Mouse (Mus musculus) midbrain, embryonic 13.5 days (tissue): ENCODE measurements around the gene Hoxc6. TPM values are rescaled to one million over a fixed set of nuclear protein-coding genes. Genes with fewer than 3 reads are reported as not detected.

Source experiments
- ATAC-seq: fragments of 200-750 bp; cut with Nextera tagmentation; 2 replicates; pipeline ENCODE4 v1.8.0; 2017; ENCODE audit warnings: mild to moderate bottlenecking, moderate TSS enrichment, moderate library complexity
- H3K27ac ChIP-seq: fragments of 300-500 bp; sonication (generic); 2 replicates; pipeline ENCODE4 v1.5.1; 2015; ENCODE audit warnings: inconsistent platforms, mild to moderate bottlenecking, moderate library complexity
- H3K27me3 ChIP-seq: fragments of 300-500 bp; sonication (generic); 2 replicates; pipeline ENCODE4 v1.6.1; 2015; ENCODE audit warnings: mild to moderate bottlenecking, inconsistent platforms
- H3K36me3 ChIP-seq: fragments of 300-500 bp; sonication (generic); 2 replicates; pipeline ENCODE4 v1.6.1; 2015; ENCODE audit warnings: mild to moderate bottlenecking, inconsistent platforms
- H3K4me1 ChIP-seq: fragments of 300-500 bp; sonication (generic); replicated peaks from 2 replicates; pipeline ENCODE4 v1.6.1; 2015; ENCODE audit warnings: inconsistent platforms
- H3K4me2 ChIP-seq: fragments of 300-500 bp; sonication (generic); replicated peaks from 2 replicates; pipeline ENCODE4 v1.6.1; 2015; ENCODE audit warnings: moderate library complexity, mild to moderate bottlenecking, inconsistent platforms
- H3K4me3 ChIP-seq: fragments of 300-500 bp; sonication (generic); replicated peaks from 2 replicates; pipeline ENCODE4 v1.5.1; 2015; ENCODE audit warnings: mild to moderate bottlenecking, inconsistent platforms
- H3K9ac ChIP-seq: fragments of 300-500 bp; sonication (generic); replicated peaks from 2 replicates; pipeline ENCODE4 v1.6.1; 2015; ENCODE audit warnings: mild to moderate bottlenecking, inconsistent platforms
- H3K9me3 ChIP-seq: fragments of 300-500 bp; sonication (generic); 2 replicates; pipeline ENCODE4 v1.6.1; 2016; ENCODE audit warnings: mild to moderate bottlenecking, inconsistent platforms
- WGBS: fragments of 180-500 bp; shearing (Covaris S2); methylation state at CpG from one replicate; pipeline ENCODE4 v1.1.7; 2015; 5-methylcytosine and 5-hydroxymethylcytosine counted together
- polyA plus RNA-seq: library from polyadenylated mRNA; unstranded; fragments of >200 nt; fragmentation: Nextera tagmentation; extraction: Ambion mirVana; gene quantifications from 2 replicates; pipeline ENCODE4 v1.2.1, GENCODE M21; 2015

Hoxc6 gene
- polyA plus RNA-seq, 1 experiment from 2014 or later, result not detected

GRCm38 (mm10) chr15:103039609-103040008 is 41.6 kb downstream of the Hoxc6 start:
- 4% methylated on average over 3 of the region's 3 CpGs for WGBS
- no peaks in the 10 kb centered on the region for H3K36me3 ChIP-seq
- no peak overlapping the region for H3K4me3 ChIP-seq
- H3K4me1 ChIP-seq, result peaks cover 4% of the 10 kb centered on the region; the same call in 1 of the 2 replicates
- ATAC-seq, result no peak
- no peak overlapping the region for H3K4me2 ChIP-seq
- H3K27me3 ChIP-seq, result peaks cover 100% of the 10 kb centered on the region
- H3K9ac ChIP-seq, result no peak overlapping the region
- no peak overlapping the region for H3K27ac ChIP-seq
- H3K9me3 ChIP-seq, result no peaks in the 10 kb centered on the region

- Histone ChIP-seq H3K9ac (no peak overlapping the region), H3K4me3 (no peak overlapping the region), H3K4me1 (no peaks in the 10 kb centered on the region), H3K27ac (no peak overlapping the region), H3K4me2 (no peak overlapping the region), H3K36me3 (no peaks in the 10 kb centered on the region), H3K9me3 (no peaks in the 10 kb centered on the region), H3K27me3 (peaks cover 99% of the 10 kb centered on the region)
- ATAC-seq, result no peak
- under 1% methylated on average over 12 of the region's 12 CpGs for WGBS
Observed at GRCm38 (mm10) chr15:103040601-103041000, 42.5 kb downstream of the Hoxc6 start.

GRCm38 (mm10) chr15:103041613-103042012 is 43.6 kb downstream of the Hoxc6 start:
- Histone ChIP-seq H3K4me1 (no peaks in the 10 kb centered on the region), H3K36me3 (no peaks in the 10 kb centered on the region), H3K27ac (no peak overlapping the region), H3K4me2 (no peak overlapping the region), H3K27me3 (peaks cover 96% of the 10 kb centered on the region), H3K9ac (no peak overlapping the region), H3K9me3 (no peaks in the 10 kb centered on the region), H3K4me3 (no peak overlapping the region)
- no peak for ATAC-seq
- 10% methylated on average over 5 of the region's 5 CpGs for WGBS

- 0% methylated on average over 1 of the region's 1 CpGs for WGBS
- H3K27me3 ChIP-seq, result peaks cover 95% of the 10 kb centered on the region
- H3K9me3 ChIP-seq, result no peaks in the 10 kb centered on the region
- H3K27ac ChIP-seq, result no peak overlapping the region
- H3K36me3 ChIP-seq, result no peaks in the 10 kb centered on the region
- no peak overlapping the region for H3K4me2 ChIP-seq
- no peak overlapping the region for H3K4me3 ChIP-seq
- ATAC-seq, result no peak
- no peak overlapping the region for H3K9ac ChIP-seq
- no peaks in the 10 kb centered on the region for H3K4me1 ChIP-seq
Observed at GRCm38 (mm10) chr15:103042209-103042608, 44.2 kb downstream of the Hoxc6 start.

GRCm38 (mm10) chr15:103051670-103052069 is 53.6 kb downstream of the Hoxc6 start:
- Histone ChIP-seq H3K27ac (no peak overlapping the region), H3K9ac (no peak overlapping the region), H3K4me1 (no peaks in the 10 kb centered on the region), H3K4me2 (no peak overlapping the region), H3K4me3 (no peak overlapping the region), H3K9me3 (no peaks in the 10 kb centered on the region), H3K36me3 (no peaks in the 10 kb centered on the region), H3K27me3 (peaks cover 96% of the 10 kb centered on the region)
- WGBS, result 69% methylated on average over 2 of the region's 2 CpGs
- no peak for ATAC-seq

- no peaks in the 10 kb centered on the region for H3K36me3 ChIP-seq
- H3K27ac ChIP-seq, result no peak overlapping the region
- H3K4me2 ChIP-seq, result no peak overlapping the region
- no peaks in the 10 kb centered on the region for H3K4me1 ChIP-seq
- H3K9me3 ChIP-seq, result no peaks in the 10 kb centered on the region
- no peak for ATAC-seq
- H3K27me3 ChIP-seq, result peaks cover 94% of the 10 kb centered on the region
- no peak overlapping the region for H3K9ac ChIP-seq
- H3K4me3 ChIP-seq, result no peak overlapping the region
Observed at GRCm38 (mm10) chr15:103053210-103053609, 55.2 kb downstream of the Hoxc6 start.

GRCm38 (mm10) chr15:103056396-103056795 is 58.3 kb downstream of the Hoxc6 start:
- no peaks in the 10 kb centered on the region for H3K9me3 ChIP-seq
- H3K4me3 ChIP-seq, result no peak overlapping the region
- WGBS, result 52% methylated on average over 2 of the region's 2 CpGs
- H3K27ac ChIP-seq, result no peak overlapping the region
- H3K4me1 ChIP-seq, result no peaks in the 10 kb centered on the region
- H3K27me3 ChIP-seq, result peaks cover 94% of the 10 kb centered on the region
- no peak overlapping the region for H3K9ac ChIP-seq
- ATAC-seq, result no peak
- no peak overlapping the region for H3K4me2 ChIP-seq
- no peaks in the 10 kb centered on the region for H3K36me3 ChIP-seq

GRCm38 (mm10) chr15:103058715-103059114 is 60.7 kb downstream of the Hoxc6 start:
- no peaks in the 10 kb centered on the region for H3K36me3 ChIP-seq
- H3K27ac ChIP-seq, result no peak overlapping the region
- H3K4me3 ChIP-seq, result no peak overlapping the region
- no peak overlapping the region for H3K9ac ChIP-seq
- ATAC-seq, result no peak
- peaks cover 97% of the 10 kb centered on the region for H3K27me3 ChIP-seq
- no peaks in the 10 kb centered on the region for H3K4me1 ChIP-seq
- no peaks in the 10 kb centered on the region for H3K9me3 ChIP-seq
- H3K4me2 ChIP-seq, result no peak overlapping the region
- 2% methylated on average over 12 of the region's 12 CpGs for WGBS

GRCm38 (mm10) chr15:103059393-103059992 is 61.4 kb downstream of the Hoxc6 start:
- Histone ChIP-seq H3K27me3 (peaks cover 97% of the 10 kb centered on the region), H3K4me2 (no peak overlapping the region), H3K4me3 (no peak overlapping the region), H3K9ac (no peak overlapping the region), H3K9me3 (no peaks in the 10 kb centered on the region), H3K4me1 (no peaks in the 10 kb centered on the region), H3K27ac (no peak overlapping the region), H3K36me3 (no peaks in the 10 kb centered on the region)
- under 1% methylated on average over 21 of the region's 21 CpGs for WGBS
- no peak for ATAC-seq

GRCm38 (mm10) chr15:103060021-103060340 is 61.9 kb downstream of the Hoxc6 start:
- no peak overlapping the region for H3K9ac ChIP-seq
- no peak overlapping the region for H3K4me2 ChIP-seq
- H3K9me3 ChIP-seq, result no peaks in the 10 kb centered on the region
- H3K36me3 ChIP-seq, result no peaks in the 10 kb centered on the region
- H3K27me3 ChIP-seq, result peaks cover 97% of the 10 kb centered on the region
- no peak for ATAC-seq
- H3K4me3 ChIP-seq, result no peak overlapping the region
- no peaks in the 10 kb centered on the region for H3K4me1 ChIP-seq
- H3K27ac ChIP-seq, result no peak overlapping the region
- WGBS, result 3% methylated on average over 11 of the region's 11 CpGs

GRCm38 (mm10) chr15:103060341-103061130 is 62.5 kb downstream of the Hoxc6 start:
- H3K9ac ChIP-seq, result no peak overlapping the region
- H3K27ac ChIP-seq, result no peak overlapping the region
- H3K4me1 ChIP-seq, result no peaks in the 10 kb centered on the region
- no peaks in the 10 kb centered on the region for H3K9me3 ChIP-seq
- ATAC-seq, result no peak
- peaks cover 97% of the 10 kb centered on the region for H3K27me3 ChIP-seq
- no peak overlapping the region for H3K4me2 ChIP-seq
- H3K4me3 ChIP-seq, result no peak overlapping the region
- WGBS, result 1% methylated on average over 36 of the region's 36 CpGs
- no peaks in the 10 kb centered on the region for H3K36me3 ChIP-seq

- Histone ChIP-seq H3K9ac (no peak overlapping the region), H3K4me1 (no peaks in the 10 kb centered on the region), H3K27me3 (peaks cover 97% of the 10 kb centered on the region), H3K9me3 (no peaks in the 10 kb centered on the region), H3K36me3 (no peaks in the 10 kb centered on the region), H3K4me2 (no peak overlapping the region), H3K27ac (no peak overlapping the region), H3K4me3 (no peak overlapping the region)
- no peak for ATAC-seq
- WGBS, result 2% methylated on average over 30 of the region's 30 CpGs
Observed at GRCm38 (mm10) chr15:103061131-103061825, 63.2 kb downstream of the Hoxc6 start.
